Mouse (Mus musculus) CH12.LX (cell line): ENCODE measurements at regions not wholly inside any gene's neighbourhood (a gene's known extent, or its start where the extent isn't known, plus 50 kb on each side); places are given as distances from the start of the nearest gene placed in this dataset.

Experiments used
- DNase-seq: peaks from one replicate; pipeline ENCODE4 v3.0.0-alpha.2; 2013; ENCODE audit errors: extremely low read depth
- H3K27ac ChIP-seq: 2 replicates; pipeline ENCODE4 v1.5.1; 2012; ENCODE audit warnings: low read depth, mild to moderate bottlenecking, control low read depth, moderate library complexity; ENCODE audit not compliant: insufficient read depth
- H3K27me3 ChIP-seq: replicated peaks from 2 replicates; pipeline ENCODE3; 2012; ENCODE audit warnings: inconsistent platforms
- H3K36me3 ChIP-seq, 2 experiments: replicated peaks in 1 of 2; 2 replicates each; pipeline versions ENCODE3 to v1.6.1; 2012; ENCODE audit warnings: inconsistent platforms in 1 of 2, low read length in 1 of 2, mild to moderate bottlenecking in 1 of 2, mixed read lengths in 1 of 2, moderate library complexity in 1 of 2; ENCODE audit not compliant: control insufficient read depth in 1 of 2, insufficient read depth in 1 of 2
- H3K4me1 ChIP-seq, 2 experiments: 2 replicates each; pipeline ENCODE4 v1.6.1; 2012; ENCODE audit warnings: inconsistent platforms in 1 of 2, moderate library complexity in 1 of 2; ENCODE audit not compliant: insufficient read depth in 2 of 2, control insufficient read depth in 1 of 2
- H3K4me2 ChIP-seq: 2 replicates; pipeline ENCODE4 v1.6.1; 2012; ENCODE audit warnings: low read depth, mild to moderate bottlenecking, control low read depth; ENCODE audit not compliant: poor library complexity, insufficient read depth, severe bottlenecking
- H3K4me3 ChIP-seq, 3 experiments: fragments of 150-350 bp in 1 of 3; sonication (generic) in 1 of 3; replicated peaks in 1 of 3; 2 replicates each; pipeline versions ENCODE3 to v1.5.1; 2011 to 2012; ENCODE audit warnings: low read depth in 2 of 3, low read length in 2 of 3, mild to moderate bottlenecking in 2 of 3, moderate library complexity in 2 of 3, control low read depth in 1 of 3, improper control_type of control experiment in 1 of 3, inconsistent platforms in 1 of 3, mixed read lengths in 1 of 3; ENCODE audit not compliant: poor library complexity in 1 of 3
- H3K79me2 ChIP-seq: replicated peaks from 2 replicates; pipeline ENCODE4 v1.6.1; 2012; ENCODE audit warnings: mild to moderate bottlenecking, moderate library complexity; ENCODE audit not compliant: control insufficient read depth, poor library complexity, insufficient read depth, severe bottlenecking; ENCODE audit errors: extremely low read depth
- H3K9ac ChIP-seq: 2 replicates; pipeline ENCODE4 v1.6.1; 2012; ENCODE audit warnings: low read depth, mild to moderate bottlenecking, control low read depth, moderate library complexity; ENCODE audit not compliant: insufficient read depth
- H3K9me3 ChIP-seq: replicated peaks from 2 replicates; pipeline ENCODE3; 2012; ENCODE audit warnings: low read length, inconsistent platforms, mixed read lengths
- ELF1 ChIP-seq: IDR thresholded peaks from 2 replicates; pipeline ENCODE4 v1.6.1; 2014; ENCODE audit warnings: low read depth, mild to moderate bottlenecking, inconsistent platforms, low read length, improper control_type of control experiment
- GABPA ChIP-seq: IDR thresholded peaks from 2 replicates; pipeline ENCODE4 v1.6.1; 2012; ENCODE audit warnings: low read depth, low read length, improper control_type of control experiment, inconsistent platforms; ENCODE audit not compliant: insufficient replicate concordance
- HCFC1 ChIP-seq: IDR thresholded peaks from 2 replicates; pipeline ENCODE4 v1.6.1; 2012; ENCODE audit warnings: low read depth, mild to moderate bottlenecking, inconsistent platforms, low read length, improper control_type of control experiment
- JUN ChIP-seq: IDR thresholded peaks from 2 replicates; pipeline ENCODE4 v1.6.1; 2011; ENCODE audit warnings: low read depth, mild to moderate bottlenecking, low read length, improper control_type of control experiment, moderate library complexity; ENCODE audit not compliant: insufficient read depth
- JUND ChIP-seq: conservative IDR thresholded peaks from 2 replicates; pipeline ENCODE4 v1.6.1; 2011; ENCODE audit warnings: low read depth, low read length, improper control_type of control experiment
- MAX ChIP-seq: IDR thresholded peaks from 2 replicates; pipeline ENCODE4 v1.6.1; 2011; ENCODE audit warnings: low read length, improper control_type of control experiment
- MAZ ChIP-seq: IDR thresholded peaks from 2 replicates; pipeline ENCODE4 v1.6.1; 2012; ENCODE audit warnings: low read depth, mild to moderate bottlenecking, inconsistent platforms, low read length, improper control_type of control experiment, moderate library complexity
- MXI1 ChIP-seq: IDR thresholded peaks from 2 replicates; pipeline ENCODE4 v1.6.1; 2011; ENCODE audit warnings: mild to moderate bottlenecking, low read depth, low read length, improper control_type of control experiment
- MYC ChIP-seq: IDR thresholded peaks from 2 replicates; pipeline ENCODE4 v1.6.1; 2011; ENCODE audit warnings: low read depth, mild to moderate bottlenecking, improper control_type of control experiment, low read length
- NELFE ChIP-seq: IDR thresholded peaks from 2 replicates; pipeline ENCODE4 v1.6.1; 2011; ENCODE audit warnings: low read depth, low read length, improper control_type of control experiment
- NRF1 ChIP-seq: IDR thresholded peaks from 2 replicates; pipeline ENCODE4 v1.6.1; 2014; ENCODE audit warnings: low read depth, mild to moderate bottlenecking, inconsistent platforms, low read length, improper control_type of control experiment, moderate library complexity
- PAX5 ChIP-seq: IDR thresholded peaks from 2 replicates; pipeline ENCODE4 v1.6.1; 2012; ENCODE audit warnings: low read length, inconsistent platforms, mixed read lengths
- POLR2A ChIP-seq: IDR thresholded peaks from 2 replicates; pipeline ENCODE4 v1.6.1; 2011; ENCODE audit warnings: low read depth, mild to moderate bottlenecking, improper control_type of control experiment, low read length
- POLR2AphosphoS2 ChIP-seq: IDR thresholded peaks from 2 replicates; pipeline ENCODE4 v1.6.1; 2011; ENCODE audit warnings: low read depth, low read length, improper control_type of control experiment
- SIN3A ChIP-seq: IDR thresholded peaks from 2 replicates; pipeline ENCODE4 v1.6.1; 2012; ENCODE audit warnings: low read length, improper control_type of control experiment, inconsistent platforms
- TCF12 ChIP-seq: IDR thresholded peaks from 2 replicates; pipeline ENCODE4 v1.6.1; 2014; ENCODE audit warnings: low read depth, mild to moderate bottlenecking, inconsistent platforms, low read length, improper control_type of control experiment
- USF1 ChIP-seq: IDR thresholded peaks from 2 replicates; pipeline ENCODE4 v1.6.1; 2014; ENCODE audit warnings: low read depth, mild to moderate bottlenecking, inconsistent platforms, low read length, improper control_type of control experiment
- ZC3H11A ChIP-seq: IDR thresholded peaks from 2 replicates; pipeline ENCODE4 v1.6.1; 2012; ENCODE audit warnings: low read depth, mild to moderate bottlenecking, inconsistent platforms, low read length, improper control_type of control experiment
- ZNF384 ChIP-seq: IDR thresholded peaks from 2 replicates; pipeline ENCODE4 v1.6.1; 2012; ENCODE audit warnings: low read depth, low read length, improper control_type of control experiment, inconsistent platforms
- dilution Hi-C: fragments of 300-500 bp; cut with MboI; formaldehyde crosslinking; loops from 2 replicates; pipeline ENCODE4 v1.14.3; 2020; ENCODE audit warnings: low sequenced_read_pairs; ENCODE audit not compliant: extremely low pct_unique_long_range_greater_than_20kb, extremely low pct_ligation_motif_present
- in situ Hi-C: fragments of 300-500 bp; cut with MboI; formaldehyde crosslinking; loops from 3 replicates; pipeline ENCODE4 v1.14.3; 2019; ENCODE audit warnings: low sequenced_read_pairs, low pct_ligation_motif_present, low pct_unique_long_range_greater_than_20kb, mixed read lengths

- H3K79me2 ChIP-seq, result no peaks in the 10 kb centered on the region
- no peaks in the 10 kb centered on the region for H3K36me3 ChIP-seq
- TF ChIP-seq MYC, result no peak
- TF ChIP-seq POLR2A, result no peak
- TF ChIP-seq PAX5, result no peak
- TF ChIP-seq SIN3A, result no peak
- no peak for TF ChIP-seq ZNF384
- TF ChIP-seq ELF1, result no peak
- TF ChIP-seq POLR2AphosphoS2, result no peak
- no peak for TF ChIP-seq ZC3H11A
- TF ChIP-seq JUN, result no peak
- TF ChIP-seq NRF1, result no peak
- TF ChIP-seq JUND, result no peak
- no peak for TF ChIP-seq MAZ
- TF ChIP-seq USF1, result no peak
- no peak for TF ChIP-seq MXI1
- TF ChIP-seq GABPA, result no peak
- TF ChIP-seq NELFE, result no peak
- no peak for TF ChIP-seq TCF12
- no peak for TF ChIP-seq HCFC1
- TF ChIP-seq, all 38 proteins: peak for 0
- no peak for DNase-seq
- H3K4me3 ChIP-seq, result no peak overlapping the region
- H3K4me1 ChIP-seq, result no peaks in the 10 kb centered on the region
- H3K27ac ChIP-seq, result no peak overlapping the region
- H3K4me2 ChIP-seq, result no peak overlapping the region
- H3K9ac ChIP-seq, result no peak overlapping the region
- H3K27me3 ChIP-seq, result peaks cover 22% of the 10 kb centered on the region
- in situ Hi-C loops (no loop called here), dilution Hi-C loops (no loop called here)
- H3K9me3 ChIP-seq, result peaks cover 2% of the 10 kb centered on the region
Observed at GRCm38 (mm10) chr9:122566060-122566459, 181.1 kb upstream of the Topaz1 start.

DNA sequence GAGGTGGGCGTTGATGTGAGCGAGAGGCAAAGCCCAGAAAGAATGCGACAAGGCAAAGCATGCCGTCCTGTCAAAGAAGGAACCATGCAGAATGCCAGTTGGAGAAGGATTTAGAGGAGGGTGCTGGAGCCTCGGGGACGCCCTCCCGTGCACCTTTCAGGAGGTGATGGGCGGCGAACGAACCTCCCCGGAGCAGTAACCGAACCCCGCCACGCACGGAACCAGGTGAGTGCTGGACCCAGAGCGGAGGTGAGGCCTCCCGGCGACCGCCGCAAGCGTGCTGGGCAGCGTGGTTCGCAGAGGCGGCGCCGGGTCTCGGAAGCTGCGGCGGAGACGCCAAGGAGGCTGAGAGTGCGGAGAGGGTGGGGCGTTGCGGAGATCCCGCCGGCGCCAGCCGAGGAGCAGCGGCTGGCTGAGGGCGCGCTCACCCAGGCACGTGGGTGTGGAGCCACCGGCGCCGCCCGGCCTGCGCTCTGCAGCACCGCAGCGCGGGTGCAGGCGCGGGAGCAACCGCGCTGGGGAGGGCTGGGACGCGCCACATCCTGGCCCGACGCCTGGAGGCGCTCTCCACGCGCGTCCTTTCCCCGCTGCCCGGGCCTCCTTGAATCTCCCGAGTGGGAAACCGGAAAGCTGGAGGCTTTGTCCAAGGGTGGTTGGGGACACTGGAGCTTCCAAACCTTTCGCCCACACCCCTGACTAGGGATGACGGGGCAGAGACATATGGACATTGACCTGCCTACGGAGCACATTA, 178.3 kb upstream of the Topaz1 start:
- Histone ChIP-seq H3K4me1 (no peaks in the 10 kb centered on the region), H3K27me3 (peaks cover 25% of the 10 kb centered on the region), H3K36me3 (no peaks in the 10 kb centered on the region), H3K79me2 (no peaks in the 10 kb centered on the region; the same call in 1 of the 2 replicates), H3K4me2 (no peak overlapping the region), H3K4me3 (no peak overlapping the region), H3K9ac (no peak overlapping the region), H3K9me3 (peaks cover 4% of the 10 kb centered on the region), H3K27ac (no peak overlapping the region)
- TF ChIP-seq MAX (no peak), ZNF384 (no peak)
- no peak for DNase-seq
- dilution Hi-C loops (no loop called here), in situ Hi-C loops (no loop called here)
